Mouse (Mus musculus) neutrophil, adult 65 days (primary cell): ENCODE results near the gene Gm5134. TPM values are rescaled to one million over a fixed set of nuclear protein-coding genes. Genes with fewer than 3 reads are reported as not detected.

Experiments used
- total RNA-seq: library from RNA; stranded (reverse); gene quantifications from 2 replicates; pipeline ENCODE4 v1.2.4, GENCODE M21; 2023

Gene Gm5134
- total RNA-seq, result not detected in 2 replicates

GRCm38 (mm10) chr10:75954381-75954811 lies at the start of gene Gm5134:
Gene Gm5134, plus strand, starts transcription at chr10:75954514.

GRCm38 (mm10) chr10:75921026-75921725 lies 33.1 kb upstream of the Gm5134 start, which contains the start of gene Smarcb1:
Gene Smarcb1, minus strand, starts transcription at chr10:75921617.

GRCm38 (mm10) chr10:75932891-75933290 lies 21.4 kb upstream of the Gm5134 start, which contains the start of gene Chchd10:
Gene Chchd10, plus strand, starts transcription at chr10:75933130.

GRCm38 (mm10) chr10:75935680-75936541 lies 18.4 kb upstream of the Gm5134 start, which contains the start of gene Mmp11:
Gene Mmp11, minus strand, starts transcription at chr10:75936496.

GRCm38 (mm10) chr10:75940520-75940919 lies 13.8 kb upstream of the Gm5134 start, which contains the start of gene Gm867:
Gene Gm867, minus strand, starts transcription at chr10:75940672.

GRCm38 (mm10) chr10:75942736-75943477 lies 11.4 kb upstream of the Gm5134 start, which contains the start of gene Vpreb3:
Gene Vpreb3, plus strand, starts transcription at chr10:75943057.

GRCm38 (mm10) chr10:76032402-76033118 lies 78.2 kb downstream of the Gm5134 start, which contains the start of gene Zfp280b:
Gene Zfp280b, plus strand, starts transcription at chr10:76032650.

Other genes with a start within 250 kb of the Gm5134 start
- gene Cabin1, start 190.2 kb upstream of the Gm5134 start, total RNA-seq, result 43.4 and 62.8 TPM in 2 replicates
- 8.1 and 10.5 TPM in 2 replicates for gene Ddt, start 181.1 kb upstream of the Gm5134 start, total RNA-seq
- gene Gm20441, start 173.6 kb upstream of the Gm5134 start, total RNA-seq, result not detected in 2 replicates
- 2.7 and 3.1 TPM in 2 replicates for gene Gstt3, start 173.1 kb upstream of the Gm5134 start, total RNA-seq
- gene Gstt1, start 155.9 kb upstream of the Gm5134 start, total RNA-seq, result not detected in 2 replicates
- gene Gstt4, start 132.0 kb upstream of the Gm5134 start, total RNA-seq, result not detected in 2 replicates
- gene Gstt2, start 117.1 kb upstream of the Gm5134 start, total RNA-seq, result 3.7 and 5.0 TPM in 2 replicates
- gene Mif, start 94.3 kb upstream of the Gm5134 start, total RNA-seq, result 40.2 and 55.7 TPM in 2 replicates
- gene Derl3, start 61.1 kb upstream of the Gm5134 start, total RNA-seq, result 1.5 and 1.6 TPM in 2 replicates
- 28.9 and 30.1 TPM in 2 replicates for gene Smarcb1, start 32.9 kb upstream of the Gm5134 start, total RNA-seq
- gene Chchd10, start 21.4 kb upstream of the Gm5134 start, total RNA-seq, result 2.7 and 6.3 TPM in 2 replicates
- gene Mmp11, start 18.0 kb upstream of the Gm5134 start, total RNA-seq, result not detected in 2 replicates
- gene Gm867, start 13.8 kb upstream of the Gm5134 start, total RNA-seq, result not detected in 2 replicates
- gene Vpreb3, start 11.5 kb upstream of the Gm5134 start, total RNA-seq, result 1.9 and 9.3 TPM in 2 replicates
- gene Zfp280b, start 78.1 kb downstream of the Gm5134 start, total RNA-seq, result 3.1 and 4.4 TPM in 2 replicates
- not detected in 2 replicates for gene Slc5a4b, start 156.4 kb downstream of the Gm5134 start, total RNA-seq
- gene Slc5a4a, start 192.9 kb downstream of the Gm5134 start, total RNA-seq, result not detected in 2 replicates